Mouse (Mus musculus) megakaryocyte, adult 5-6 weeks (primary cell): ENCODE measurements around the gene Setd2. TPM values are rescaled to one million over a fixed set of nuclear protein-coding genes. Genes with fewer than 3 reads are reported as not detected.
A peak's percentile ranks its signal among the peaks of the same experiment; 100 is the strongest.

Experiments
- ATAC-seq: 2 replicates; pipeline ENCODE4 v1.8.0; 2016; ENCODE audit warnings: mild to moderate bottlenecking, inconsistent platforms; ENCODE audit not compliant: poor library complexity, severe bottlenecking
- total RNA-seq, 2 experiments: library from RNA; stranded (forward) in 1 of 2; stranded (reverse) in 1 of 2; fragments of 153-499, 151-499 nt in 1 of 2; fragments of 221-1000, 200-1000 nt in 1 of 2; gene quantifications; 2 replicates each; pipeline versions ENCODE4 v1.2.3 to v1.2.4; 2015 to 2017

Setd2 gene
- total RNA-seq, 2 experiments from 2014 or later = 109 to 159 TPM

- ATAC-seq = no peak
These were observed 90.3 kb downstream of the Setd2 start for GRCm38 (mm10) chr9:110622621-110623219.

DNA sequence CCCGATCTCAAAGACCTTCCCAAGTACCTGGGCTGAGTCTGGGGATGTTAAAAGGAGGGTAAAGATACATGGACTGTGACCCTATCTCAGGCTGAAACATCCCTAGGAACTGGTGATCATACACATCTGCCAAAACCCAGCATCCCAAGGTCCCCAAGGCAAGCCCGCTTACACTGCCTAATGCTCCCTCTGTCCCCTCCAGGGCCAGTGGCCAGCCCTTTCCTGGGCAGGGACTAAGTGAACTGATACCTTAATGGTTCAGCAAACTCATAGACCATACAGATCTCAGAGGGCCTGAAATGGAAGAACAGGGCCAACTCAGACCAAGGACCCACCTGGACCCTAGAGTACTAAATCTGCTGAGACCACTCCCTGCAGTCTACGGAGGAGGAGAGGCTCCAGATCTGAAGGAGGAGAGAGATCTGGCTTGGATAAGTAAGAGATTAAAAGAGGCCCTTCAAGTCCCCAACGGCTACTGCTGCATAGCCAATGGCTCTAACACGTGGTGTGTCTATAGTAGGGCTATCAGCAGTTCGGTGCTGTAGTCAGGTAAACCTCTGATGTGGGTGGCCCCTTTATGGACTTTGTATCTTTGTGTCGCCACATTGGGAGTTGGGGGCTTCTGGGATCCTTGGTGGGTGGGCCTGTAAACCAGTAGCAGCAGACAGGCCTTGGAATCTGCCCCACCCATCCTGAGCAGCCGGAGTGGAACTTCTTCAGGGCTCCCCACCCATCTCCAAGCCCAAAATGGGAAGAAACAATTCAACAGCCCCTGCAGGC is 91.2 kb downstream of the Setd2 start:
- no peak for ATAC-seq

GRCm38 (mm10) chr9:110624361-110625166 is 92.2 kb downstream of the Setd2 start, which contains the start of gene Nradd:
Nradd (minus strand) TSS chr9:110624452.
- peak; percentile 58 for ATAC-seq

DNA sequence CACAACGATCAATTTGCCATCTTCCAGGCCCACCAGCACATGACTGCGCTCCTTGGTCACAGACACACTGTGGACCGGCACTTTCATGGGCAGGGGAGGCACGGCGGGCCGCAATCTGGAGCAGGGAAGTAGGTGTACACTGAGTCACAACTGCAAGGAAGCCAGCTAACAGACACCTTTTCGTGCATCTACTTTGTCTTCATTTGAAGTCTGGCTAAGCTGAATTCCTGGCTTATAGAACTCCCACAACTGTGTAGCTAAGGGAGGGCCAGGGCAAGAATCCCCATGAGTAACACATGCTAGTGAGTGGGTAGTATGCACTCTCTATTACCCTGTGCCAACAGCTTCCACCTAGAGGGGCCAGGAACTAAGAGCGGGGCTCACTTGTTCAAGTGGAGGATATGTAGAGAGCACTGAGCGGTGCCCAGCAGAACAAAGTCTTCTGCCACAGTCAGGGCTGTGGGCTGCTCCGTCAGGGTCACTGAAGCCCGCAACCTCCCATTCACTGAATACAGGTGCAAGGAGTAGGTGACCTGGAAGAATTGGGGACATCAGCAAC is 93.0 kb downstream of the Setd2 start:
- ATAC-seq = no peak

DNA sequence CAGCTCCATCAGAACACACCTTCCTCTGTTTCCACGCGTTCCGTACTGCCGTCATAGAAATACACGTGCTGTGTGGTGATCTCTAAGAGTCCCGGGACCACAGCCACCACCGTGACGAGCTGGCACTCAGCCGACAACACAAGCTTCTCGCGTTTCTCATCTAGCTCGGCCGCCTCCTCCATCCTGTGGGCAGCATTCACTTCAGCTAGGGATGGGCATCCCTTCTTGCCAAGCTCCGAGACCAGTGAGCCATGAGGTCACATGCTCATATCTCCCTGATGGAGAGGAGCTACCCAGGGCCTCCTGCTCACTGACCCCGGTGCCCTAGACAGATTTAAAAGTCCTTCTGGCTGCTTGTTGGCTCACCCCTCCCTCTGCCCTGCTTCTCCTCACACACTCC is 97.8 kb downstream of the Setd2 start:
- ATAC-seq = no peak

DNA sequence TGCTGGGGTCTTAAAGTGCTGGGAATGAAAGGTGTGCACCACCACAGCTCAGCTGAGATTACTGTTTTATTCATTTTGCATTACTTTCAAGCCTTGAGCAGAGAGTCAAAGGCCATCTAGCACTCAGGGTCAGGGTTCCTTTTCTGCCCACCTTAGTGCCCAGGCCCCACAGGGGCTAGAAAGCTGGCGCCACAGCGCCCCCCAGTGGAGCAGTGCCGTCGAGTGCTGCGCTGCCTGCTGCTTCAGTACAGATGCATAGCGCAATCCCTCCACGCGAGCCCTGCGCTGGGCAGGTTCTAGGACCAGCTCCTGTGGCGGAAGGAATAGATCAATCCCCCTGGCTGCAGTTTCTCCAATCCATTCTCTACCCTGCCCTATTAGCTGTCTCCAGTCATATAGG is 98.8 kb downstream of the Setd2 start:
- no peak for ATAC-seq

DNA sequence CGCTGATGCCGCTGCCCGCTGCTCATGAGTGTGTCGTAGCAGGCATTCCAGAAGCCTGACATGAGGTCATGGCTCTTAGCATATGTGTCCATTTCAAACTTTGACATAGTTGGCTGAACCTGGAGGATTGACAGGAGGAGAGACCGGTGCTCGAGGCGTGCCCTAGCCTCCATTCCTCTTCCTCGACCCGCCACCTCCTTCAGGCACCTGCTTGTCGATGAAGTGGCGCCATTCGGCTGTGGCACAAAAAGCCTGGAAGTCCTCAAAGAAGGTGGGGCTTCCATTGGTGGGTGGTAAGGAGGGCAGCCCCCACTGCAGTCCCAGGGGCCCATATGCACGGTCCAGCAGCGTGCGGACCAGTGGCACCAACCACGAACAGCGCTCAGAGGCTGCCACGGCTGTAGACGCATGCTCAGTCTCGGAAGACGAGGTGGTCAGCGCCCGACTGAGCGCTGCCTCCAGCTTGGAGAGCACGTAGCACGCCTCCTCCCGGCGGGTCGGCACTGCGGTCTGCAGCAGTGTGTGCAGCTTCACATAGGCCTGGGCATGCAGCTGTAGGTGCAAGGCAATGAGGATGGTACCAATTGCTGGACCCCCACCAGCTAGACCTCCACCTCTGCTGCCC is 99.4 kb downstream of the Setd2 start:
- ATAC-seq = no peak

GRCm38 (mm10) chr9:110632671-110633070 is 100.3 kb downstream of the Setd2 start:
- no peak for ATAC-seq

DNA sequence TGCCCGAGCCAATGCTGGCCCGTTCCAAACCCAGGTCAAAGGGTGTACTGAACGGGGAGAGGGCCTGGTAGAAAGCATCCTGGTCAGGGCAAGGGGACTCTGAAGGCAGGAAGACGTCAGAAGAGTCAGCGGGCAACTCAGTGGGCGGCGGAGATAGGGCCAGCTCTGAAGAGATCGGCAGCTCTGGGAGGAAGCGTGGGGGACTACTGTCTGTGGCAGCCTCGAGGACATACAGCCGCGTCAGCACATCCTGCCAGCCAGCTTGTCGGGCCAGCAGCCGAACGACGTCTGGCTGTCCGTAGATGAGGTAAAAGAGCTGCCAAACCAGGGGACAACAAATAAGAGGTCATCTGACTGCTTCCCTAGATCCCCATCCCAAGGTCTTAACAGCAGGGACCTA is 101.5 kb downstream of the Setd2 start:
- ATAC-seq = no peak

DNA sequence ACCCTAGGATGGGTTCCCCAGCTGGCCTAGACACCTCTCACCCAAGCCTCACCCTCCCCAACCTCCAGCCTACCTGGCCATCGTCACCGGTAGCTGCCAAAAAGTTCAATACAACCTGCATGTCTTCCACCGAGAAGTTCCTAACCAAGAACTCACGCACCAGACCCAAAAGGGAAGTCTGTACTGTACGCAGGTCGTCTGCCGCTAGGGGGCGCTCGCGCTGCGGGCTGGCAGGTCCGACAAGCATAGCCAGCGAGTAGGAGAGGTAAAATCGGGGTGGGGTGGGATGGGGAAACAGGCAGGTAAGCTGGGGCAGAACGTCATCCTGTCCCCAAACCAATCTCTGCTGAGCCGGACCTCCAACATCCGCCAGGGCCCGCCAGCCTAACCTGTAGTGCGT is 102.8 kb downstream of the Setd2 start:
- ATAC-seq = peak; percentile 76

DNA sequence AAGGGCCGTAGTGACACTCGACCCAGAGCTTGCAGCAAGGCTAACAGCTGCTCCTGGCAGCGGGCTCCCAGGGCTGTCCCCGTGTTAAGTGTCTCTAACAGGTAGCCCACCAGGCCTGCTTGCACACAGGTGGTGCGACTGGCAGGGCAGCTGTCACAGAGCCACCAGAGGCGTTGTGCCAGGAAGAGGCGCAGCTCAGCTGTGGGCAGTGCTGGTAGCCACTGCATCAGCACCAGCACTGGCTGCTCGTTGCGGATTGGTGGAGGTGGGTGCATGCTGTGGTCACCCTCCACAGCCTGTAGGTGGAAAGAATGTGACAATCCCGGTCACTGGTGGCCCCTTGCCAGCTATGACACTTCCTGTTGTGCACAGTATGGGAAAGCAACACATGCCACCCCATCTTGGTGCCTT is 106.2 kb downstream of the Setd2 start:
- ATAC-seq = no peak

DNA sequence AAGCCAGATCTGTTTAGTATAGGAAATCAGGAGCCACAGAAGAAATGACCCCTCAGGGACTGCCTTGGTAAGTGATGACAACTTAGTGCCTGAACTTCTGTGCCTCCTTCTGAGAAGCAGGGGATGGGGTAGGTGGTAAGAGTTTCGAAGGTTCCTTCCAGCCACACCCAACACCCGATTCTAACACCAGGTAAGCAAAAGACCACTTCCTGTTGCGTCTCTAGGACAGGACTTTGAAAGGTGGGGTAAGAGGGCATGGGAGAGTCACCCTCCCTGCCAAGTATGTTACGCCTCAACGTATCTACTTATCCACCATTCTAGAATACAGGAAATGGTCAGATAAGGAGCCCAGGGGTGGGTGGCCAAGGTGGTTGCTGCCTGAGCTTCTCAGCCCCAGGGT is 108.6 kb downstream of the Setd2 start:
- peak; percentile 19; the same call in 1 of the 2 replicates for ATAC-seq

GRCm38 (mm10) chr9:110642812-110643524 is 110.6 kb downstream of the Setd2 start:
- ATAC-seq = no peak

GRCm38 (mm10) chr9:110643787-110644186 is 111.4 kb downstream of the Setd2 start:
- ATAC-seq = no peak

DNA sequence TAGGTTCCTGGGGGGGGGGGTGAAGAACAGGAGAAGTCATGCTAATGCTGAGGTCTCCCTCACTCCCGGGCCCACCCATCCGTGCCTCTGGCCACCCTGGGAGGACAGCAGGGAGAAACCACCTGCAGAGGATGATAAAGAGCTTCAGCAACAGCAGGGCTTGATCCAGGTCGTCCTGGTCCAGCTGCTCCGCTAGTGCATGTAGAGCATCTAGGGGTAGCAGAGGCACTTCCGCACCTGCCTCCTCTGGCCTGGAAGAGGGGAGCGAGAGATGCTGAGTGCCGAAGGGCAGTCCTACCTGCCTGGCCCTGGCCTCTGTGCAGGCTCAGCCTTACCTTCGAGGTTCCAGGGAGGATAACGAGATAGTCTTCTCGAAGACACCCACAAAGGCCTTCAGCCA is 111.9 kb downstream of the Setd2 start:
- no peak for ATAC-seq

DNA sequence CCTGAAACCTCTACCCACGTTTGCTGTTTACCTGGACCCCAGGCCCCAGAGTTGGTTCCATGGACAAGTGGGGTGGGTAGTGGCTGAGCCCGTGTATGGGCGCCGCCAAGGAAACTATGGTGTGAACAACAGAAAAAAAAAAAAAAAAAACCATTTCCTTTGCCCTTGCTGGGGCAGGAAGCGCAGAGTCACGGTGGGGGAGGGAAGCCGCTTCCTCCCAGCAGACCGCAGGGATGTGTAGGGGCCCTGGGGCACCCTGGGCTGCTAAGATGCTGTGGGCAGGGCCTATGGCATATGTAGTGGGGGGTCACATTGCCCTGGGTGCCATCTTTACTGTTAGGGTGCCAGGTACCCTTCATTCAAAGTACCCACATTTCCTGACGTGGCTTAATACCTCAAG is 112.8 kb downstream of the Setd2 start:
- ATAC-seq = peak; percentile 84

GRCm38 (mm10) chr9:110649775-110650174 is 117.4 kb downstream of the Setd2 start:
- no peak for ATAC-seq

- ATAC-seq = peak; percentile 7
These were observed 119.7 kb downstream of the Setd2 start for GRCm38 (mm10) chr9:110651931-110652722.

DNA sequence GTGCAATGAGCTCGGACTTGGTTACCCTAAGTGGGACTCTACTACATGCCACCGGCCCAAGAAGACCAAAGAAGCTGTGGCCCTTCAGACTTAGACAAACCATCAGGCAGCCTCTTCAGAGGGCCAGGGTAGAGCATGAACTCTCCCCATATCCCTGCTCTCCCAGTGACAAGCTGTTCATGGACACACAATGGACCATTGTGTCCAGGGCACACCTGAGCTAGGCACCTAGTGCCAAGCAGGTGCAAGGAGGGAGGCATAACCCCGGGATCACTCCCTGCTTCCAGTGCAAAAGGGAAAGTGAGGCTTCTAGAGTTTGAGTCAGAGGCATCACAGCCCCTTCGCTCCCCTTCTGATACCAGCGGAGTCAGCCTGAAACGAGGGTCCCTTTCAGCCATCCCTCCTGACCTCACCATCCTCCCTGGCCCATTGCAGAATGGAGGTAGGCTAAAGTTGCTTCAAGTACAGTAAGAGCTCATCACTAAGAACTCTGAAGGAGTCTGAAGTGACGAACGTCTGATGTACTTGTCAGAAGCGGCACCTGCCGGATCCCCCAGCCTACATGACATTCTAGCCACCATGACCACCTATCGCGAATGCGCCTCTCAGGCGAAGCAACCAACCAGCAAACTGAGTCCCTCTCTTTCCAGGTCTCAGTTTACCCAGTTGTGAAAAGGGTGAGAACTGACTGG is 120.7 kb downstream of the Setd2 start:
- ATAC-seq = no peak
